Mouse (Mus musculus) embryonic fibroblast, embryonic 13.5 days (primary cell): ENCODE measurements around the gene Kif20b. TPM values are rescaled to one million over a fixed set of nuclear protein-coding genes. Genes with fewer than 3 reads are reported as not detected.

Experiments
- H3K27ac ChIP-seq: 2 replicates; pipeline ENCODE4 v1.5.1; 2012; ENCODE audit warnings: low read length, control low read depth, inconsistent platforms; ENCODE audit not compliant: insufficient read depth
- H3K4me1 ChIP-seq: 2 replicates; pipeline ENCODE4 v1.6.1; 2011; ENCODE audit warnings: low read length; ENCODE audit not compliant: control insufficient read depth, insufficient read depth
- H3K4me3 ChIP-seq: 2 replicates; pipeline ENCODE4 v1.5.1; 2011; ENCODE audit warnings: mild to moderate bottlenecking, control low read depth, low read length; ENCODE audit not compliant: insufficient read depth
- CTCF ChIP-seq: IDR thresholded peaks from 2 replicates; pipeline ENCODE4 v1.5.1; 2011; ENCODE audit warnings: mild to moderate bottlenecking, control low read depth, low read length, moderate library complexity, borderline replicate concordance; ENCODE audit not compliant: insufficient read depth
- POLR2A ChIP-seq: IDR thresholded peaks from 2 replicates; pipeline ENCODE4 v1.6.1; 2011; ENCODE audit warnings: low read depth, mild to moderate bottlenecking, control low read depth, low read length, moderate library complexity
- polyA plus RNA-seq: library from polyadenylated mRNA; stranded (reverse); fragments of >200 nt; gene quantifications from 2 replicates; pipeline ENCODE4 v1.2.4, GENCODE M21; 2011; ENCODE audit warnings: low read depth; ENCODE audit not compliant: missing spikeins, insufficient read length

The Kif20b gene
- polyA plus RNA-seq, 1 experiment, result 40.6 TPM

DNA sequence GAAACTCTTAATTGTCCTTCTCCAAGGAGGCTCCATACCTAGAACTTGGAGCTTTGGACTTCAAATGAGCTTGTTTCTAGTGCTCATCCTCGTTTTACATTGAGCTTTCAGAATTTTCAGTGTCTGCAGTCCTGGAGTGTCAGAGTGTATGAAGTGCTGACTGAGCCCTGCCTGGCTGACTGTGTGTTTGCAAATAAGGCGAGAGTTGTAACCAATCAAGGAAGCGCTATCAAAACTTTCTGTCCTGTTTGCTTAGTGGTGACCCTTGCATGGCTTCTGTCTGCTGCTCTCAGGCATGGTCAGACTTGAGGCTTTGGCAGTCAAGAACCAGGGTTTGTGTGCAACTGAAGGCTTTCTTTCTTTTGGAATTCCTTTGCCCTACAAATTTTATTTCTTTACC lies 31.2 kb upstream of the Kif20b start:
- no peak overlapping the region for H3K27ac ChIP-seq
- H3K4me1 ChIP-seq, result no peaks in the 10 kb centered on the region
- no peak for TF ChIP-seq CTCF
- TF ChIP-seq POLR2A, result no peak
- H3K4me3 ChIP-seq, result no peak overlapping the region

DNA sequence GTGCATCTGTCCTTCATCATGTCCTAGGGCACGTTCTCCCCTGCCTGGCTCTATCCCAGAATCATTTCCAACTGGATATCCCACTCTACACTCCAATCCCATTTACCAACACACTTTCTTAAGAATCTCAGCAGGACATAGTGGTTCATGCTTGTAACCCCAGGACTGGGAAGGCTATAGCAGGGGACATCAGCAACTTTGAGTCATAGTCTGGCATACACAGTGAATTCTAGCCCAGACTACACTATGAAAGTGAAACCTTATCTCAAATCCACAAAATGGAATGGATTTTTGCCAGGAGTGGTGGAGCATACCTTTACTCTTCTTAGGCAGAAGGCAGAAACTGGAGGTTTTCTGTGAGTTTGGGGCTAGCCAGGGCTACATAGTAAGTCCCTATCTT lies 30.6 kb upstream of the Kif20b start:
- TF ChIP-seq CTCF, result no peak
- no peak for TF ChIP-seq POLR2A
- Histone ChIP-seq H3K27ac (no peak overlapping the region), H3K4me1 (no peaks in the 10 kb centered on the region)

DNA sequence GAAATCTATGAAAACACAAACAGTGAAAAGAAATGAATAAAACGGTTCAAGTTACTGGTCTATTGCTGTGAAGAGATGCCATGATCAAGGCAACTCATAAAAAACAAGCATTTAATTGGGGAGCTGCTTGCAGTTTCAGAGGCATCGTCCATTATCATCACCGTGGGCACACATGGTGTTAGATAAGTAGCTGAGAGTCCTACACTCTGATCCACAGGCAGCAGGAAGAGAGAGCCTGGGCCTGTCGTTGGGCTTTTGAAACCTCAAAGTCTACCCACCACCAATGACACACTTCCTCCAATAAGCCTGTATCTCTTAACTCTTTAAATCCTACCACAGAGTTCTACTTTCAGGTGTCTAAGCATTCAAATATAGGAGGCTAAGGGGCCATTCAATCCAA lies 27.1 kb upstream of the Kif20b start:
- H3K4me1 ChIP-seq, result no peaks in the 10 kb centered on the region
- no peak for TF ChIP-seq POLR2A
- no peak for TF ChIP-seq CTCF

More for the DNA sequence above, 30.6 kb upstream of the Kif20b start:
- H3K4me3 ChIP-seq, result no peak overlapping the region

GRCm38 (mm10) chr19:34897082-34897965 lies 24.8 kb upstream of the Kif20b start:
- Histone ChIP-seq H3K27ac (no peak overlapping the region), H3K4me3 (no peak overlapping the region), H3K4me1 (no peaks in the 10 kb centered on the region)
- no peak for TF ChIP-seq POLR2A

More for the DNA sequence above, 27.1 kb upstream of the Kif20b start:
- no peak overlapping the region for H3K4me3 ChIP-seq
- H3K27ac ChIP-seq, result no peak overlapping the region

GRCm38 (mm10) chr19:34898941-34899340 lies 23.2 kb upstream of the Kif20b start:
- Histone ChIP-seq H3K4me3 (no peak overlapping the region), H3K4me1 (no peaks in the 10 kb centered on the region), H3K27ac (no peak overlapping the region)
- TF ChIP-seq CTCF (no peak), POLR2A (no peak)

- Histone ChIP-seq H3K4me1 (no peaks in the 10 kb centered on the region), H3K4me3 (no peak overlapping the region), H3K27ac (no peak overlapping the region)
- TF ChIP-seq POLR2A, result no peak
- no peak for TF ChIP-seq CTCF
Observed at GRCm38 (mm10) chr19:34901266-34901665, 20.9 kb upstream of the Kif20b start.

DNA sequence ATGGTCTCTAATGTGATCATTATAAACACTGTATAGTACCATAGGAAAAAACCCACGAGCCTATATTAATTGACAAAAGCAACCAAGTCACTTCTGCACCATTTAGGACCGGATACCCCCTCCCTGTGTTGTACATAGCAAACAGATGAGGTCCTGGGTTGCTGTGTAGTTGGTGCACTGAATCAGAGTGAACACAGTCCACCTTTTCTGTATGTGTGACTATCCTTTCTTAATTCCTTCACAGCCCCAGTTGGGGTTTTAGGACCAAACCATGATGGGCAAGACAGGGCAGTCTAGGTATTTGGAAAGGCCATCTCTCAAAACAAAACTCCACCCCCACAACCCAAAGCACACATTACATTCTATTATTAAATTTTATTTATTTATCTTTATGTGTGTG lies 20.4 kb upstream of the Kif20b start:
- H3K27ac ChIP-seq, result no peak overlapping the region
- TF ChIP-seq CTCF (no peak), POLR2A (no peak)
- no peak overlapping the region for H3K4me3 ChIP-seq
- no peaks in the 10 kb centered on the region for H3K4me1 ChIP-seq

- no peak overlapping the region for H3K4me3 ChIP-seq
- TF ChIP-seq CTCF (no peak), POLR2A (no peak)
- H3K4me1 ChIP-seq, result no peaks in the 10 kb centered on the region
- H3K27ac ChIP-seq, result no peak overlapping the region
Observed at GRCm38 (mm10) chr19:34904032-34904431, 18.1 kb upstream of the Kif20b start.

GRCm38 (mm10) chr19:34905424-34905823 lies 16.7 kb upstream of the Kif20b start:
- TF ChIP-seq POLR2A (no peak), CTCF (no peak)
- no peaks in the 10 kb centered on the region for H3K4me1 ChIP-seq

DNA sequence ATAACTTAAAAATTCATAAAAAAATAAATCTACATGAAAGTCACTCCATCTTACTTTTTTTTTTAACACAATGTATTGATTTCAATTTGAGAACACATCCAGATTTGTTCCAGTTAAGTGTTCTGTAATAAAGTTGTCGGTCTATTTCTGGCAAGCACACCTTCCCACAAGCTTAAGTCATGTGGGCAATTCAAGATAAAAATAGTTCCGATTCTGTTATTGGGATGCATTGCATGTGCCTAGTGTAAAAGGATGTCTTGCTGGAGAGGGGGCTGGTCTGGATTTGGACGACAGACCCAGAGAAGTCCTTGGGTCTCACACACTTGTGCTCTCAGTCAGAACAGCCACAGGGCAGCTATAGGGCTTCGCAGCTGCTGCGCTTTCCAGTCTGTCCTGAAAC lies 15.4 kb upstream of the Kif20b start:
- no peak overlapping the region for H3K27ac ChIP-seq
- no peaks in the 10 kb centered on the region for H3K4me1 ChIP-seq
- no peak for TF ChIP-seq CTCF
- no peak for TF ChIP-seq POLR2A
- H3K4me3 ChIP-seq, result no peak overlapping the region

More at GRCm38 (mm10) chr19:34905424-34905823, 16.7 kb upstream of the Kif20b start:
- no peak overlapping the region for H3K27ac ChIP-seq
- H3K4me3 ChIP-seq, result no peak overlapping the region

DNA sequence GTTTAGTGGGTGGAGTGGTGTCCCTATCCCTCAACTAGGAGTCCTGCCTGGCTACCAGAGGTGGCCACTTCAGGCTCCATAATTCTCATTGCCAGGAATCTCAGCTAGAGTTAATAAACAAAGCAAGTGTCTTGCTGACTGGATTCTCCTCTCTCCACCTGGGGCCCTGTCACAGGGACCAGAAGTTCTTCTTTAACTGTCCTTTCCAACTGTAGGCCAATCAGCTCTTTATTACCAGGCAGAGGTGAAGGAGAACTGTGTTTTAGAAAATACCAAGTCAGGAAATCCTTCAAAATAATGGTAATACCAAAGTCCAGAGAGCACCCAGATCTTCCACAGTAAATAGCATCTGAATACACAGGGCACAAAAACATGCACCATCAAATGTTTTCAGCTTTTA lies 9.8 kb upstream of the Kif20b start:
- no peak for TF ChIP-seq CTCF
- Histone ChIP-seq H3K4me3 (no peak overlapping the region), H3K4me1 (no peaks in the 10 kb centered on the region), H3K27ac (no peak overlapping the region)
